8 mouse cellular contexts compared by ENCODE assay signal in the genomic region with DNA sequence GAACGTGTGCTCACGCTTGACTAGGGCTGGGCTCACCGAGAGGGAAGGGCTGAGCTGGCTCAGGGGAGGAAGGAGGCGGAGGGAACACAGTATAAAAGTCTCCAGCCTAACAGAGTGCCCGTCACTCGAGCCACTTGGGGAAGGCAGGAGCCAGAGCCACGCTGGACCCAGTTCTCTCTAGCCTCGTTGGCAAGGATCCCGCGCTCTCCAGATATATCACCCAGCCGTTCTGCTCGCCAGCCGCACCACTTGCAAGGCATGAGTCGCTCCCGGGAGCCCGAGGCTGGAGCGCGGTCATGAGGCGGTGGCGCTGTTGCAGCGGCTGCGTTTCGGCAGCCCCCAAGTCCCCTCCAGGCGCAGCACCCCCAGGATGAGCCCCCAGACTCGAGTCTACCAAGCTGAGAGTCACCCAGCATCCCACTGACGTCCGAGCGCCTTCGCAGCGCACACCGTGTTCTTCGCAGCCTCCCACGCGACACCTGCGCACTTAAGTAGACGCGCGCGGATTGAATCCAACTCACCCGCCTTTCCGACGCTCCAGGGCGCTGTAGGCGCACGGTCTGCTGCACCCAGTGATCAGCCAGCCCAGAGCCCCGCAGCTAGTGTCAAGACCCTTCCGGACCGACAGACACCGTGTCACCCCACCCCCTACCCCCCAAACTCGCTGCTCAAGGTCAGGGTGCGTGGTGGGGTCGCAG. TPM values are rescaled to one million over a fixed set of nuclear protein-coding genes. Genes with fewer than 3 reads are reported as not detected.
DNase-seq lines count a peak whose midpoint lies in the region; ATAC-seq and TF ChIP-seq lines count a peak whose summit lies in the region.

No protein-coding gene starts in this region.

- no peaks in the 10 kb centered on the region for H3K36me3 ChIP-seq in forebrain, embryonic 12.5 days (replicated peaks)
- H3K36me3 ChIP-seq in heart, embryonic 14.5 days (ENCODE audit: control insufficient read depth, insufficient read depth, low read length): no peaks in the 10 kb centered on the region
- H3K36me3 ChIP-seq in kidney, postnatal 0 days (ENCODE audit: insufficient read depth, low read length): no peaks in the 10 kb centered on the region
- H3K36me3 ChIP-seq in limb, embryonic 15.5 days: no peaks in the 10 kb centered on the region
- no peaks in the 10 kb centered on the region for H3K36me3 ChIP-seq in midbrain, postnatal 0 days (ENCODE audit: insufficient read depth, low read length)

- peak overlapping the region; percentile 100 for H3K4me2 ChIP-seq in forebrain, embryonic 12.5 days
- H3K4me2 ChIP-seq in heart, embryonic 14.5 days (ENCODE audit: low read length): peak overlapping the region; percentile 97
- peak overlapping the region; percentile 99 for H3K4me2 ChIP-seq in kidney, postnatal 0 days (ENCODE audit: low read length)
- H3K4me2 ChIP-seq in limb, embryonic 15.5 days: peak overlapping the region; percentile 97
- peak overlapping the region; percentile 100 for H3K4me2 ChIP-seq in midbrain, postnatal 0 days (ENCODE audit: low read depth, low read length, poor library complexity, severe bottlenecking)

- H3K9me3 ChIP-seq in forebrain, embryonic 12.5 days: no peaks in the 10 kb centered on the region
- H3K9me3 ChIP-seq in heart, embryonic 14.5 days (ENCODE audit: control insufficient read depth, low read length): no peaks in the 10 kb centered on the region
- H3K9me3 ChIP-seq in kidney, postnatal 0 days (replicated peaks; ENCODE audit: low read length): no peaks in the 10 kb centered on the region
- H3K9me3 ChIP-seq in limb, embryonic 15.5 days: no peaks in the 10 kb centered on the region
- no peaks in the 10 kb centered on the region for H3K9me3 ChIP-seq in midbrain, postnatal 0 days (ENCODE audit: low read length)

- H3K27ac ChIP-seq in forebrain, embryonic 12.5 days: no peak overlapping the region
- no peak overlapping the region for H3K27ac ChIP-seq in heart, embryonic 14.5 days (replicated peaks in 1 of 2; ENCODE audit: control insufficient read depth in 1 of 2, insufficient read depth in 1 of 2, low read depth in 2 of 2, low read length in 2 of 2)
- peak overlapping the region; percentile 81 for H3K27ac ChIP-seq in kidney, postnatal 0 days
- peak overlapping the region; percentile 93 for H3K27ac ChIP-seq in limb, embryonic 15.5 days
- H3K27ac ChIP-seq in midbrain, postnatal 0 days (ENCODE audit: low read depth, low read length): no peak overlapping the region

- H3K9ac ChIP-seq in forebrain, embryonic 12.5 days: peak overlapping the region; percentile 78
- peak overlapping the region; percentile 79 for H3K9ac ChIP-seq in heart, embryonic 14.5 days (ENCODE audit: low read length)
- H3K9ac ChIP-seq in kidney, postnatal 0 days (ENCODE audit: low read depth, low read length): peak overlapping the region; percentile 74
- H3K9ac ChIP-seq in limb, embryonic 15.5 days: peak overlapping the region; percentile 82
- peak overlapping the region; percentile 65; the same call in 1 of the 2 replicates for H3K9ac ChIP-seq in midbrain, postnatal 0 days (replicated peaks; ENCODE audit: low read length, poor library complexity, severe bottlenecking)

- H3K4me1 ChIP-seq in forebrain, embryonic 12.5 days: peaks cover 21% of the 10 kb centered on the region
- H3K4me1 ChIP-seq in heart, embryonic 14.5 days (ENCODE audit: control insufficient read depth in 2 of 2, insufficient read depth in 2 of 2, low read length in 2 of 2): peaks cover 0 to 6% of the 10 kb centered on the region in 2 experiments; a peak in 3 of 4 replicates
- H3K4me1 ChIP-seq in kidney, postnatal 0 days (replicated peaks; ENCODE audit: insufficient read depth, low read length): peaks cover 3% of the 10 kb centered on the region; the same call in 1 of the 2 replicates
- H3K4me1 ChIP-seq in limb, embryonic 15.5 days: peaks cover 19% of the 10 kb centered on the region; the same call in 1 of the 2 replicates
- no peaks in the 10 kb centered on the region for H3K4me1 ChIP-seq in midbrain, postnatal 0 days (ENCODE audit: insufficient read depth, low read length)

- peak; percentile 22; the same call in 1 of the 2 replicates for TF ChIP-seq CTCF in kidney, postnatal 0 days (IDR thresholded peaks at IDR 0.05; ENCODE audit: low read depth)
- TF ChIP-seq CTCF in midbrain, postnatal 0 days (IDR thresholded peaks at IDR 0.05): peak; percentile 28

- WGBS in forebrain, embryonic 12.5 days: under 1% methylated on average over 52 of the region's 52 CpGs
- under 1% methylated on average over 51 of the region's 52 CpGs for WGBS in heart, embryonic 14.5 days
- WGBS in kidney, postnatal 0 days: under 1% methylated on average over 52 of the region's 52 CpGs
- WGBS in limb, embryonic 15.5 days: under 1% methylated on average over 52 of the region's 52 CpGs
- WGBS in midbrain, postnatal 0 days: under 1% methylated on average over 52 of the region's 52 CpGs

- DNase-seq in 3134 (ENCODE audit: extremely low read depth, insufficient read length, low spot score): peak; percentile 16
- peak; percentile 82 for DNase-seq in kidney, postnatal 0 days (ENCODE audit: low spot score)
- DNase-seq in midbrain, postnatal 0 days (ENCODE audit: low spot score): peak; percentile 72
- peak; percentile 56 for DNase-seq in testis, postnatal 10 days (ENCODE audit: low spot score)

- H3K27me3 ChIP-seq in forebrain, embryonic 12.5 days: peaks cover 46% of the 10 kb centered on the region
- peaks cover 18% of the 10 kb centered on the region for H3K27me3 ChIP-seq in heart, embryonic 14.5 days (ENCODE audit: control insufficient read depth, insufficient read depth, low read length)
- no peaks in the 10 kb centered on the region for H3K27me3 ChIP-seq in kidney, postnatal 0 days (ENCODE audit: insufficient read depth, low read length)
- H3K27me3 ChIP-seq in limb, embryonic 15.5 days: no peaks in the 10 kb centered on the region
- H3K27me3 ChIP-seq in midbrain, postnatal 0 days (ENCODE audit: insufficient read depth, low read length): no peaks in the 10 kb centered on the region

- peak overlapping the region; percentile 66 for H3K4me3 ChIP-seq in forebrain, embryonic 12.5 days (replicated peaks)
- peak overlapping the region; percentile 73 to 84 for H3K4me3 ChIP-seq in heart, embryonic 14.5 days (ENCODE audit: control insufficient read depth in 1 of 2, insufficient read depth in 1 of 2, low read depth in 1 of 2, low read length in 2 of 2)
- peak overlapping the region; percentile 89 for H3K4me3 ChIP-seq in kidney, postnatal 0 days (replicated peaks; ENCODE audit: low read depth, low read length)
- H3K4me3 ChIP-seq in limb, embryonic 15.5 days: peak overlapping the region; percentile 91
- H3K4me3 ChIP-seq in midbrain, postnatal 0 days (ENCODE audit: low read depth, low read length): peak overlapping the region; percentile 92

- ATAC-seq in cerebellum, adult (ENCODE audit: insufficient number of reproducible peaks, low FRiP score, low TSS enrichment): peak; percentile 75
- peak; percentile 54 for ATAC-seq in forebrain, embryonic 12.5 days (ENCODE audit: low FRiP score)
- ATAC-seq in heart, embryonic 14.5 days (ENCODE audit: insufficient number of reproducible peaks, insufficient read depth, low FRiP score, low read depth): peak; percentile 68
- peak; percentile 87 for ATAC-seq in kidney, postnatal 0 days (replicated peaks; ENCODE audit: low FRiP score, low read depth)
- ATAC-seq in limb, embryonic 15.5 days (ENCODE audit: insufficient number of reproducible peaks, low FRiP score, low TSS enrichment, low read depth): 0 out of 2 replicates have a peak, but pooled peaks have one; percentile 40
- peak; percentile 52 for ATAC-seq in midbrain, postnatal 0 days (ENCODE audit: low FRiP score)

RNA-seq across cellular contexts. Expression of a gene that starts 0.8 kb away (rescaled TPM):
- 0.18 and 0.28 TPM in 2 replicates for polyA plus RNA-seq in forebrain, embryonic 12.5 days (2016; fragmentation: Nextera tagmentation; extraction: Ambion mirVana)
- polyA plus RNA-seq in heart, embryonic 14.5 days (2014; fragmentation: Nextera tagmentation; extraction: Ambion mirVana): 0.22 and 0.41 TPM in 2 replicates
- polyA plus RNA-seq in kidney, postnatal 0 days (2015; fragmentation: Nextera tagmentation; extraction: Ambion mirVana): 3.3 and 3.4 TPM in 2 replicates
- 7.5 and 7.6 TPM in 2 replicates for polyA plus RNA-seq in limb, embryonic 15.5 days (2015; fragmentation: Nextera tagmentation; extraction: Ambion mirVana)
- total RNA-seq in midbrain, postnatal 0 days (2014; rRNA removed): 1.3 and 1.7 TPM in 2 replicates
- polyA plus RNA-seq in midbrain, postnatal 0 days (2015; fragmentation: Nextera tagmentation; extraction: Ambion mirVana): 0.73 and 0.76 TPM in 2 replicates

Comparison
In these comparisons a context has a peak if more than half of its experiments do, and no peak if none do; other contexts are left out.
1. DNase-seq: peak in every context shown above with its lines; median percentile 82 in kidney, postnatal 0 days; 72 in midbrain, postnatal 0 days; 56 in testis, postnatal 10 days; 16 in 3134.
2. H3K27ac ChIP-seq: peak in kidney, postnatal 0 days (single experiment) and limb, embryonic 15.5 days (single experiment); none in forebrain, embryonic 12.5 days (single experiment), heart, embryonic 14.5 days (0 of 2) and midbrain, postnatal 0 days (single experiment).
3. Peak in every context shown above with its lines, with median percentiles within 50 percentile points of each other: ATAC-seq, H3K4me2 ChIP-seq, H3K4me3 ChIP-seq and H3K9ac ChIP-seq.